Mouse (Mus musculus): ENCODE data around the gene Scaf1.

DNA sequence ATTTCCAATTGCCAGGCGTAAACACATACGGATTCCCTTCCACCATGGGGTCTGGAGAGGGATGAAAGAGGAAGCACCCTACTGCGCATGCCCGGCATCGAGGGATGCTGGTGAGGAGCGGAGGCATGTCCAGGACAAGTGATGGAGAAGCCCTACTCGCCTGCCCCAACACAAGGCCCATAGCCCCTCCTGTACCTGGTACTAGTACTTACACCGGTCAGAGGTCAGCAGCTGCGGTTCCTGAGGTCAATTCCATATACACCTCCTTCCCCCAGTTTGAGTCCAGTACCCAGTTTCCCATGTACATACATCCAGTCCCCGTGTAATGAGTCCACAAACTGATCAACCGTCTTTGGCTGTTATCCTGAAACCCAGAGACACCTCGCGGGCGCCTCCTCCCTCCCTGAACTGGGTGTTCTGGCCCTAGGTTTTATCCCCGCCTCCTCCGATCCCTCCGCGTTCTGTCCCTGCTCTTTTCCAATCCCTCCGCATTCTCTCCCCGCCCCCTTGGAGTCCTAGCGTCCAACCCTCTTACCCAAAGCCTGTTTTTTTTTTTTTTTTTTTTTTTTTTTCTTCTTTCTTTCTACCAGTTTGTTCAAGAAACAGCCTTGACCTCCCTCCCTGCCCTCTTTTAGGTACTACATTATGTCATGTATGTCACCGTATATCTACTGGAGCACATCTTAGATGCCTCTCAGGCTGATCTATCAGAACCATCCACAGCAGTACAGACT, 41.6 kb downstream of the Scaf1 start, which contains the start of gene Cpt1c:
- TF ChIP-seq CTCF (IDR thresholded peaks at IDR 0.05; ENCODE audit: low read depth): 0 out of 2 replicates have a peak, but pooled peaks have one; percentile 19
- TF ChIP-seq EP300 (IDR thresholded peaks at IDR 0.05; ENCODE audit: low read depth): peak; percentile 32; the same call in 1 of the 2 replicates

Data from liver, embryonic 14.5 days (tissue).